Mouse (Mus musculus) myocyte (in vitro differentiated cells): ENCODE data around the gene Mutyh. TPM values are rescaled to one million over a fixed set of nuclear protein-coding genes. Genes with fewer than 3 reads are reported as not detected.

Experiments used
- H3K27me3 ChIP-seq: one replicate; pipeline ENCODE4 v1.6.1; 2011; ENCODE audit not compliant: control insufficient read depth, insufficient read depth, insufficient read length
- H3K36me3 ChIP-seq: one replicate; pipeline ENCODE4 v1.6.1; 2011; ENCODE audit not compliant: control insufficient read depth, insufficient read depth
- H3K4me2 ChIP-seq: one replicate; pipeline ENCODE4 v1.6.1; 2011; ENCODE audit warnings: low read depth, control low read depth
- H3K4me3 ChIP-seq: one replicate; pipeline ENCODE4 v1.5.1; 2011; ENCODE audit warnings: mild to moderate bottlenecking, control low read depth, moderate library complexity
- H3K79me2 ChIP-seq: one replicate; pipeline ENCODE4 v1.6.1; 2011; ENCODE audit not compliant: control insufficient read depth, insufficient read depth
- H3ac ChIP-seq: one replicate; pipeline ENCODE4 v1.6.1; 2011; ENCODE audit not compliant: control insufficient read depth, insufficient read length
- CEBPB ChIP-seq: IDR thresholded peaks from 2 replicates; pipeline ENCODE4 v1.6.1; 2011; ENCODE audit warnings: mild to moderate bottlenecking, moderate library complexity; ENCODE audit not compliant: poor library complexity, insufficient read depth, severe bottlenecking
- E2F4 ChIP-seq: IDR thresholded peaks from one replicate; pipeline ENCODE4 v1.6.1; 2011; ENCODE audit warnings: mild to moderate bottlenecking, control low read depth, moderate library complexity; ENCODE audit not compliant: insufficient read depth
- MAX ChIP-seq: IDR thresholded peaks from one replicate; pipeline ENCODE4 v1.6.1; 2011; ENCODE audit warnings: low read depth, mild to moderate bottlenecking, control low read depth
- MYOD1 ChIP-seq, 3 experiments: IDR thresholded peaks; one replicate each; pipeline ENCODE4 v1.6.1; 2011; ENCODE audit warnings: control low read depth in 2 of 3, low read depth in 2 of 3, mild to moderate bottlenecking in 2 of 3, moderate library complexity in 1 of 3; ENCODE audit not compliant: insufficient read length in 2 of 3, control insufficient read depth in 1 of 3
- MYOG ChIP-seq, 3 experiments: IDR thresholded peaks; one replicate each; pipeline ENCODE4 v1.6.1; 2011; ENCODE audit warnings: control low read depth in 2 of 3, low read depth in 2 of 3, mild to moderate bottlenecking in 2 of 3; ENCODE audit not compliant: insufficient read length in 2 of 3, control insufficient read depth in 1 of 3, insufficient read depth in 1 of 3
- POLR2A ChIP-seq: IDR thresholded peaks from one replicate; pipeline ENCODE4 v1.6.1; 2011; ENCODE audit warnings: low read depth, mild to moderate bottlenecking, control low read depth, moderate library complexity; ENCODE audit not compliant: insufficient read length
- POLR2AphosphoS2 ChIP-seq: IDR thresholded peaks from one replicate; pipeline ENCODE4 v1.6.1; 2011; ENCODE audit warnings: low read depth, control low read depth; ENCODE audit not compliant: insufficient read length
- REST ChIP-seq: IDR thresholded peaks from one replicate; pipeline ENCODE4 v1.6.1; 2011; ENCODE audit warnings: mild to moderate bottlenecking, control low read depth, moderate library complexity; ENCODE audit not compliant: insufficient read depth, insufficient read length
- SRF ChIP-seq: IDR thresholded peaks from one replicate; pipeline ENCODE4 v1.6.1; 2011; ENCODE audit warnings: low read depth; ENCODE audit not compliant: control insufficient read depth, insufficient read length
- TCF12 ChIP-seq: IDR thresholded peaks from one replicate; pipeline ENCODE4 v1.6.1; 2011; ENCODE audit warnings: mild to moderate bottlenecking, control low read depth; ENCODE audit not compliant: poor library complexity, insufficient read depth, severe bottlenecking
- TCF3 ChIP-seq: IDR thresholded peaks from one replicate; pipeline ENCODE4 v1.6.1; 2011; ENCODE audit warnings: low read depth, control low read depth; ENCODE audit not compliant: insufficient read length
- USF1 ChIP-seq: IDR thresholded peaks from one replicate; pipeline ENCODE4 v1.6.1; 2011; ENCODE audit warnings: low read depth, mild to moderate bottlenecking, control low read depth, moderate library complexity
- polyA plus RNA-seq: library from polyadenylated mRNA; unstranded; fragments of >200 nt; fragmentation: generic; extraction: Trizol; gene quantifications from one replicate; pipeline ENCODE4 v1.2.1, GENCODE M21; 2012; ENCODE audit warnings: missing spikeins

Gene Mutyh
- polyA plus RNA-seq, 1 experiment = 3.4 TPM

GRCm38 (mm10) chr4:116859711-116860110, 52.2 kb downstream of the Mutyh start:
- TF ChIP-seq USF1 (no peak), MAX (no peak), TCF12 (no peak), E2F4 (no peak), REST (no peak), SRF (no peak), MYOG (IDR thresholded peaks at IDR 0.05; ENCODE audit: control insufficient read depth in 1 of 3, insufficient read depth in 1 of 3, insufficient read length in 2 of 3, low read depth in 2 of 3) (no peak), TCF3 (no peak), POLR2AphosphoS2 (no peak)
- Histone ChIP-seq H3K4me3 (no peak overlapping the region), H3K36me3 (no peaks in the 10 kb centered on the region), H3K27me3 (peaks cover 28% of the 10 kb centered on the region), H3ac (no peak overlapping the region), H3K79me2 (no peaks in the 10 kb centered on the region), H3K4me2 (no peak overlapping the region)

DNA sequence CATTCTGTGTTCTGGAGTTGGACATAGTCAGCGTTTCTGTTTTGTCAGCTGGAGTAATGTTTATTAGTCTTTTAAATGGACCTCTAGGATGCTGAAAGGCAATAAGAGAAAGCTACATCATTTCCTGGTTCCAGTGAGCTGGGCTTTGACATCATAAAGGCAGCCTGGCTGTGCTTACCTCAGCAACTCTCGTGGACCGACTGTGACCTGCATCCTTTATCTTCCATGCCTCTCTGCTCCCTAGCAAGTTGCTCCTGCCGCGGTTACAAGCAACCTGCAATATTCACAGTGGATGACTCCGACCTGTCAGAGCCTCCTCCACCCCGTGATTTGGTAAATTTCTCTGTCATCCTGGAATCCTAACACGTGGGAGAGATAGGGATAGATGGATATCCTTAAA, 54.5 kb downstream of the Mutyh start:
- Histone ChIP-seq H3ac (no peak overlapping the region), H3K4me2 (no peak overlapping the region), H3K36me3 (no peaks in the 10 kb centered on the region), H3K79me2 (no peaks in the 10 kb centered on the region), H3K27me3 (peaks cover 31% of the 10 kb centered on the region), H3K4me3 (no peak overlapping the region)
- no peak for TF ChIP-seq MYOG (IDR thresholded peaks at IDR 0.05; ENCODE audit: control insufficient read depth in 1 of 3, insufficient read depth in 1 of 3, insufficient read length in 2 of 3, low read depth in 2 of 3)
- TF ChIP-seq POLR2A = no peak
- TF ChIP-seq REST = no peak
- TF ChIP-seq USF1 = no peak
- TF ChIP-seq SRF = no peak
- no peak for TF ChIP-seq MAX
- no peak for TF ChIP-seq POLR2AphosphoS2
- TF ChIP-seq TCF3 = no peak
- no peak for TF ChIP-seq TCF12
- TF ChIP-seq MYOD1 (IDR thresholded peaks at IDR 0.05; ENCODE audit: control insufficient read depth in 1 of 3, insufficient read length in 2 of 3, low read depth in 2 of 3) = no peak
- TF ChIP-seq E2F4 = no peak
- no peak for TF ChIP-seq CEBPB

Other genes starting within 250 kb of the Mutyh start
- gene Ccdc17, start 211.1 kb upstream of the Mutyh start, polyA plus RNA-seq = 0.55 TPM
- 20.0 TPM for gene Nasp, start 179.8 kb upstream of the Mutyh start, polyA plus RNA-seq
- 746 TPM for gene Akr1a1, start 156.0 kb upstream of the Mutyh start, polyA plus RNA-seq
- 231 TPM for gene Prdx1, start 122.2 kb upstream of the Mutyh start, polyA plus RNA-seq
- gene Mmachc, start 99.3 kb upstream of the Mutyh start, polyA plus RNA-seq = 17.2 TPM
- gene Ccdc163, start 99.2 kb upstream of the Mutyh start, polyA plus RNA-seq = 18.9 TPM
- gene Tesk2, start 86.8 kb upstream of the Mutyh start, polyA plus RNA-seq = 3.8 TPM
- 15.4 TPM for gene Toe1, start 83 bp upstream of the Mutyh start, polyA plus RNA-seq
- 1.5 TPM for gene Hpdl, start 14.0 kb downstream of the Mutyh start, polyA plus RNA-seq
- not detected for gene Zswim5, start 69.7 kb downstream of the Mutyh start, polyA plus RNA-seq
- gene Urod, start 186.7 kb downstream of the Mutyh start, polyA plus RNA-seq = 69.6 TPM
- 28.7 TPM for gene Hectd3, start 187.6 kb downstream of the Mutyh start, polyA plus RNA-seq
- gene Eif2b3, start 211.7 kb downstream of the Mutyh start, polyA plus RNA-seq = 36.3 TPM